Mouse (Mus musculus) c-Kit-positive CD71-positive TER-119-negative erythroid progenitor cells, embryonic 14.5 days (primary cell): Measurements from ENCODE around the gene Ahcyl1.
"Not testable (repeated sequence)": the region's sequence is repeated elsewhere in the genome, so short reads cannot be mapped to it uniquely, and the experiment has no call there.

Source experiments
- DNase-seq: peaks from one replicate; pipeline ENCODE4 v3.0.0-alpha.2; 2013; ENCODE audit warnings: low read depth

The Ahcyl1 gene

GRCm38 (mm10) chr3:107654861-107655260 is 41.5 kb downstream of the Ahcyl1 start:
- DNase-seq = no peak

DNA sequence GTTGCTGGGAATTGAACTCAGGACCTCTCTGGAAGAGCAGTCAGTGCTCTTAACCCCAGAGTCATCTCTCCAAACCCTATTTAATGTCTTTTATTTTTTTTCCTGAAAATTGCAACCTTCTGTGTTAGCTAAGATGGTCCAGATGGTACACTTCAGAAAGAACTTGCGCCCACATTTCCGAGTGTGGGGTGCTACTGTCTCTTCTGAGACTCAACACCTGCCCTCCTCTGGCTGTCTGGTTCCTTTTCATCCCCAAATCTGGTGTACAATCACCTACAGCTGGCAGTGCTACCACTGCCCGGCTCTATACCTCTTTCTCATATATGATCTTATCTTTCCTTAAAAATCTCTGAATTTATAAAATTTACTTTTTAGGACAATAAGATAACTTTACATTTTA is 43.4 kb downstream of the Ahcyl1 start:
- no peak for DNase-seq

- not testable (repeated sequence) for DNase-seq
These were observed 46.1 kb downstream of the Ahcyl1 start for GRCm38 (mm10) chr3:107650276-107650675.

DNA sequence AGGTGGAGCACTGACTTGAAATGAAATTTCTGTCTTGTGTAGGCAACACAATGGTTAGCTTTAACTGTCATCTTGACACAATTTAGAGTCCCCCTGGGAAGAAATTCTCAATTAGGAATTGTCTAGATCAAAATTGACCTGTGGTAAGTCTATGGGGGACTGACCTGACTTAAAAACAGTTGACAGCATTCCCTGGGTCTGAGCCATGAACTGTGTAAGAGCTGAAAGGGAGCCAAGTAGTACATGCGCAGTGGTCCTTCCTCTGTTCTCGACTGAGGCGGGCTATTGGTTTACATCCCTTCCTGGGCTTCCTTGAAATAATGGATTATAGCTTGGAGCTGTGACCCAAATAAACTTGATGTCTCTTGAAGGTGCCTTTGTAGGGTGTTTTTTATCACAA is 49.4 kb downstream of the Ahcyl1 start:
- no peak for DNase-seq

- no peak for DNase-seq
These were observed 58.7 kb downstream of the Ahcyl1 start for GRCm38 (mm10) chr3:107637606-107638172.

DNA sequence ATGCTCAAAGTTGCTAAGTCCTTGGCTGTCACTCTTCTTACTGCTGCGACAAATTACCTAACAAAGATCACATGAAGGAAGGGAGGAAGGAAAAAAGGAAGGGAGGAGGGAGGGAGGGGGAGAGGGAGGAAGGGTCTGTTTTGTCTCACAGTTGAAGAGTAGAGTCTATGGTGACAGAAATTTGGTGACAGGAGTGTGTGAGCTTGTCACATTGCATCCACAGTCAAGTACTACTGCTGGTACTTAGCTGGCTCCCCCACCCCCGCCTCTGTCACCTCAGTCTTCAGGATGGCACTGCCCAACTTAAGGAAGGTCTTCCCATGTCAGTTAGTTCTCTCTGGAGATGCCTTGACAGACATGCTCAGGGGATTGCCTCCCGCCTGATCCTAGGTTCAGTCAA is 60.1 kb downstream of the Ahcyl1 start:
- no peak for DNase-seq

- DNase-seq = no peak
These were observed 60.5 kb downstream of the Ahcyl1 start for GRCm38 (mm10) chr3:107635836-107636235.

- DNase-seq = no peak
These were observed 62.5 kb downstream of the Ahcyl1 start for GRCm38 (mm10) chr3:107633906-107634305.

DNA sequence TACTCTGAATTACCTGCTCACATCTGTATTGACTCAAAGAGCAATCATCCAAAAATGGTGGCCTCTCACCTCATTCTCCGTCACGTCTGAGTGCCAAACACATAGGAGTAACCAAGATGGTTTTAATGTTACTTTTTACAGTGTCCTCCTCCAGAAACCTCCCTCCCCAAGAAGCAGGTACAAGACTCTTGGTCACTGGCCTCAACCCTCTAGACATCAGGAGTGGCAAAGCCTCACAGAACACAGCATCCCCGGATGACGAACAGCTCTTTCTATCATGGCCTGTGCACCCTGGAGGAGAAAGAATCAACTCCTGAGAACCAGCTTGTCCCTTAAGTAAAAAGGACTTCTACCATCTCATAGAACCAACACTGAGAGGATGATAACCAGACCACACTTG is 63.6 kb downstream of the Ahcyl1 start:
- DNase-seq = no peak

DNA sequence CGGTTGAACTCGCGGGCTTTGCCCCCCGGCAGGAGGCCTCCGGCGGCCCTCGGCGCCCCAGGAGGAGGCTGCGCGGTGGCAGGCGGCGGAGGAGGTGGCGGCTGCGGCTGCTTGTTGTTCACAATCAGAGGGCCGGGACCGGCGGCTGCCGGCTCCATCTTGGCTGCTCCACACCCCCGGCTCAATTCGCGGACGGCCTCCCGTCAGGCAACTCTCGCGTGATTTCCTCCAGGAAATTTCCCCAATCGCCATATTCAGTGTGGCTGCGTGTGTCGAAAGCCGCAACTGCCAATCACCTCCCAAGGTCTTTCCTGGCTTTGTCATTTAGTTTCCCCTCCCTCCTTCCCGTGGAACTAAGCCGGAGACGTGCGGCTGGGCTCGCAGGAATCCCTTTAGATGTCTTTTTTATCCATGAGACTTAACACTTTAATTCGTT is 64.8 kb downstream of the Ahcyl1 start, which contains the start of gene Strip1:
Strip1 (minus strand) TSS at position 172 of the 436 bp plus-strand sequence.
- peak; percentile 94 for DNase-seq

GRCm38 (mm10) chr3:107630682-107631522 is 65.5 kb downstream of the Ahcyl1 start, which contains the start of gene Gm10961:
TSS of gene Gm10961 (plus strand) at chr3:107631322.
- DNase-seq = peak; percentile 14

DNA sequence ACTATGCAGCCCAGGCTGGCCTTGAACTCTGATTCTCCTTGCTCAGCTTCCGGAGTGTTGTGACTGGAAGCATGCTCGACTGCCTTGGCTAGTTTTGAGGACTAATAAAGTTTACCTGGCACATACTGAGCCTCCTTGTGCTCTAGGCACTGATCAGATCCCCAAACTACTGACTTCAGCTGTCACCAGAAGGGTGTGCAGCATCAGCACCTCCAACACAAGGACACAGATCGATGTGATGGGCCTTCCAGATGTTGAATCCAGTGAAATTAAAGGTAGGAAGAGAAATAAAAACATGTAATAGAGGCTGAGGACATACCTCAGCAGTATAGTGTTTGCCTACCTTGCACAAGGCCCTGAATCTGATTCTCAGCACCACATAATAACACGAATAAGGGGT is 66.9 kb downstream of the Ahcyl1 start:
- DNase-seq = no peak

DNA sequence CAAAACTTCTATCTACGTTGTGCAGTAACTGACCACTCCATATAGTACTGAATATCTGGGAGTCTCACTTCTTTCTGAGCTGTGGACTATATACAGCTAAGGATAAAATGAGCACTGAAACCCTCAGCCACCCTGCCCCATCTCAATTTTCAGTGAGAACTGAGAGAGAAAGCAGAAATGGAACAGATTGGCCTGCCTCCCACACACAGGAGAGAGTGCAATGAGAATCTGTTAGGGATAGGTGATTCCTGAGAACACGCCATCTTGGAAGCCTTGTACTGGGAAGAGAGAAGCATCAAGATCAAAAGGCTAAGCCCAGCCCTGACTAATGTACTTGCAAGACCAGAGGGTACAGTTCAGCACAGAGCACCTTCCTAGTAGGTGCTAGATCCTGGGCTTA is 67.8 kb downstream of the Ahcyl1 start:
- DNase-seq = no peak

DNA sequence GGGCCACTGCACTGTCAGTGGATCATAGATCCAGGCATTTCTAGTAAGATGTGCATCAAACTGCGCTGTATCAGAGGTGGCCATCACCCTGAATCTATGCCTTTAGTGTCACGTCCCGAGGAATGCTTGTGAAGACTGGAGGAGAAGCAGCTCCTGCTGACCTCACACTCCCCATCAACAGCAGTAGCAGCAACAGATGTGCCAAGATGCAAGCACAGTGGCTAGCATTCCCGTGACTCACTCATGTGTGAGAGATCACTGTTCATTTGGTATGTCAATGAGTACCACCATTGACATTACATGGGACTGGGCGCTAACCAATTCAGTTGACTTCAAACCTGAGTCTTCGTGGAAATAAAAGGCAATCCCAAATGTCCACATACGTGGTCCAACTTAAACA is 68.7 kb downstream of the Ahcyl1 start:
- no peak for DNase-seq

GRCm38 (mm10) chr3:107626751-107627150 is 69.6 kb downstream of the Ahcyl1 start:
- DNase-seq = no peak

DNA sequence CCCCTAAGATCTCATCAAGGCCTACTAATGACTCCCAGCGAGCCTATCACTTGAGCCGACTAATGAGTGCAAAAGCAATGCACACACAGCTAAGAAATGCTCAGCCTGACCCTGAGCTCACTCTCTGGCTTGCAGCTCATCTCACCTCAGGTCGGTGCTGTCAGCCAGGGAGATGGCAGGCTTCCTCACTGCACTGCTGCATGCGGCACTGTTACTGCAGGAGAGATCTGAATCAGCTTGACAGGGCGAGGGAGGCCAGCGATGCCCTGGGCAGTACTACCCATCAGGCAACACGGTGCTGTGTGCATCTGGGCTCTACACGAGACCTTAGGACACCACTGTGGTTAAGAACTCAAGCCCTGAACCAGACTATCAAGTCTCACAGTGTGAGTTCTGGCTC is 70.8 kb downstream of the Ahcyl1 start:
- no peak for DNase-seq

DNA sequence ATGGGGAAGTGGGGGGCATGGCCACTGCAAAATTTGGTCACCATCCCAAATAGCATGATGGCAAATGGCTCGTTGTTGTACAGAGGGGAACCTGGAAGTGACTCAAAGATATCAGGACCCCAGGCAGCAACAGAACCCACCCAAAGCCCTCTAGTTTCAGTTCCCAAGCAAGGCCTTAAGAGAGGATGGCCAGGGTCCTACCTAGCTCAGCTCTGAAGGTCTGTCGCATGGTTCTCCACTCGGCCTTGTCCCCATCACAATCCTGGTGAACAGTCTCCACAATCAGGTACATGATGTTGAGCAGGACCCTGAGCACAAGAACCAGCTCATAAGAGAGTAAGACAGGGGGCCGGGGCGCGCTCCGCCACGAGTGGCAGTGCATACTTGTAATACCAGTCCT is 71.9 kb downstream of the Ahcyl1 start:
- no peak for DNase-seq

GRCm38 (mm10) chr3:107622537-107622936 is 73.8 kb downstream of the Ahcyl1 start:
- DNase-seq = no peak

DNA sequence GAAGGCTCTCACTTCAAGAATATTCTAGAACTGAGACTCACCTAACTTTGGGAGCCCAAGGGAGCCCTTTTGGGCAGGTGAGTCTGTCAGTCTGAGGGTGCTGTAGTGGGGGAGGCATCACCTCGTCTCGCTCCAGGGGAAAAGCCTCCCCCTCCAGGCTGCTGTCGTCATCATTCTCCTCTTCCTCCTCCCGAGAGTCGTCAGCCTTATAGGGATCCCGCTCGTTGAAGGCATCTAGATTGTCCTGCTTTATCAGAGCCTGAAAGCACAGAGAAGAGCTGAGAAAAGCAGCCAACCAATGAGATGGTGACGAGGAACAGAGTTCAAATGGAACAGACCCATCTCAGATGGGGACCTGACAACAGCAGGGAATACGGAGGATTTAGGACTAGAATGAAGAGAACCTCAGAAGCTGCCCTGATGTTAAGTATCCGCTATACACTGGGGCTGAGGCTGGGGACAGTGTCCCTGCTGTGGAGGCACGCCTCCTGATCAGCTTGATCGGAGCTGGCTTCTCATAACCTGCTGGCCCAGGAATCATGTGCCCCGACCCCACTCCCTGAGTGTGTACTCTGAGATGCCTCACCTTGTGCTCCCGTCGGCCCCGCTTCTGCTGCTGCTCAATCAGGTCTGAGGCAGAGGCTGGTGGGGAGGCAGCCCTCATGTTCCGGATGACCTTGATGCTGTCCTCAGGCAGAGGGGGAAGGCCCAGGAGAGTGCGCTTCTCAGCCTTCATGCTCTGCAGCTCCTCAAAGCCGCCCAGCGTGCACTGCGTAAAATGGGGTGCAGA is 74.9 kb downstream of the Ahcyl1 start:
- DNase-seq = no peak

DNA sequence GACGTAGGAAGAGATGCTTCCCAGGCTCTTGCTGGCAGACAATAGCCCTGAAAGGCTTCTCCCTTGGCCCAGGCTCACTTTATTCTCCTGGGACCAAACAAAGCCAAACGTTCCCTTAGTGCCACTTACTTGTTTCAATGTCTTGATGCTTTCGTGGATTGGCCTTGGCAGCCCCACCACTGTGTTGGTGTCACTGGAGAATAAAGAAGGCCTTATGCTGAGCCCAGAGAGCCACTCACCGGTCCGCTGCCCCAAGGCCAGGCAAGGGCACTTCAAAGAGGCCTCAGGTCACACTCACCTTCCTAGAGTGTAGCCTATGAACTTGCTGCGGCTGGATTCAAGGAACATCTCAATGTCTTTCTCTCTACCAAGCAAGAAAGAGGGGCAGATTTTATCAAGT is 76.4 kb downstream of the Ahcyl1 start:
- DNase-seq = no peak

- DNase-seq = no peak
These were observed 78.6 kb downstream of the Ahcyl1 start for GRCm38 (mm10) chr3:107617800-107618199.
